Mouse (Mus musculus) MEL (cell line): ENCODE results near the gene Cacnb3. TPM values are rescaled to one million over a fixed set of nuclear protein-coding genes. Genes with fewer than 3 reads are reported as not detected.
"Not testable (repeated sequence)": the region's sequence is repeated elsewhere in the genome, so short reads cannot be mapped to it uniquely, and the experiment has no call there.

Experiments used
- DNase-seq: peaks from one replicate; pipeline ENCODE4 v3.0.0; 2011; ENCODE audit warnings: low read depth, low spot score
- H3K27ac ChIP-seq: 2 replicates; pipeline ENCODE4 v1.5.1; 2012; ENCODE audit warnings: low read depth, mild to moderate bottlenecking, control low read depth, low read length, moderate library complexity; ENCODE audit not compliant: control insufficient read depth
- H3K27me3 ChIP-seq, 2 experiments: fragments of 150-350 bp in 1 of 2; sonication (generic) in 1 of 2; 2 replicates each; pipeline ENCODE4 v1.6.1; 2012; ENCODE audit warnings: low read length in 2 of 2, mild to moderate bottlenecking in 2 of 2, improper control_type of control experiment in 1 of 2, moderate library complexity in 1 of 2; ENCODE audit not compliant: insufficient read depth in 2 of 2, control insufficient read depth in 1 of 2
- H3K36me3 ChIP-seq, 2 experiments: 2 replicates each; pipeline ENCODE4 v1.6.1; 2012 to 2014; ENCODE audit warnings: low read length in 2 of 2, improper control_type of control experiment in 1 of 2, inconsistent platforms in 1 of 2, mild to moderate bottlenecking in 1 of 2; ENCODE audit not compliant: insufficient read depth in 2 of 2, control insufficient read depth in 1 of 2
- H3K4me1 ChIP-seq, 2 experiments: fragments of 150-350 bp in 1 of 2; sonication (generic) in 1 of 2; 2 replicates each; pipeline ENCODE4 v1.6.1; 2012; ENCODE audit warnings: low read length in 2 of 2, improper control_type of control experiment in 1 of 2, mild to moderate bottlenecking in 1 of 2; ENCODE audit not compliant: insufficient read depth in 2 of 2, control insufficient read depth in 1 of 2
- H3K4me3 ChIP-seq, 2 experiments: fragments of 150-350 bp in 1 of 2; sonication (generic) in 1 of 2; 2 replicates each; pipeline ENCODE4 v1.5.1; 2012; ENCODE audit warnings: low read depth in 2 of 2, low read length in 2 of 2, mild to moderate bottlenecking in 2 of 2, moderate library complexity in 2 of 2, control low read depth in 1 of 2, improper control_type of control experiment in 1 of 2; ENCODE audit not compliant: control insufficient read depth in 1 of 2, insufficient read depth in 1 of 2
- H3K79me2 ChIP-seq: 2 replicates; pipeline ENCODE4 v1.6.1; 2012; ENCODE audit warnings: mild to moderate bottlenecking, low read length, moderate library complexity; ENCODE audit not compliant: control insufficient read depth, poor library complexity, insufficient read depth
- H3K9ac ChIP-seq: 2 replicates; pipeline ENCODE4 v1.6.1; 2012; ENCODE audit warnings: low read depth, mild to moderate bottlenecking, control low read depth, low read length, moderate library complexity; ENCODE audit not compliant: control insufficient read depth, poor library complexity, severe bottlenecking
- H3K9me3 ChIP-seq: fragments of 150-350 bp; sonication (generic); replicated peaks from 2 replicates; pipeline ENCODE4 v1.6.1; 2012; ENCODE audit warnings: mild to moderate bottlenecking, low read length, improper control_type of control experiment, moderate library complexity; ENCODE audit not compliant: insufficient read depth
- CHD1 ChIP-seq: IDR thresholded peaks from 2 replicates; pipeline ENCODE4 v1.6.1; 2012; ENCODE audit warnings: low read depth, mild to moderate bottlenecking, inconsistent platforms, low read length, improper control_type of control experiment
- CHD2 ChIP-seq: IDR thresholded peaks from 2 replicates; pipeline ENCODE4 v1.6.1; 2011; ENCODE audit warnings: low read length, improper control_type of control experiment
- CTCF ChIP-seq, 3 experiments: IDR thresholded peaks in 2 of 3; conservative IDR thresholded peaks in 1 of 3; 2 replicates each; pipeline ENCODE4 v1.5.1; 2011 to 2012; ENCODE audit warnings: low read length in 3 of 3, low read depth in 2 of 3, mild to moderate bottlenecking in 2 of 3, improper control_type of control experiment in 1 of 3, inconsistent platforms in 1 of 3, mixed read lengths in 1 of 3, moderate library complexity in 1 of 3; ENCODE audit not compliant: control insufficient read depth in 1 of 3, insufficient read depth in 1 of 3, poor library complexity in 1 of 3, severe bottlenecking in 1 of 3
- E2F4 ChIP-seq: IDR thresholded peaks from 2 replicates; pipeline ENCODE4 v1.6.1; 2011; ENCODE audit warnings: low read depth, low read length, improper control_type of control experiment, borderline replicate concordance
- EP300 ChIP-seq, 2 experiments: IDR thresholded peaks; 2 replicates each; pipeline ENCODE4 v1.6.1; 2011; ENCODE audit warnings: improper control_type of control experiment in 2 of 2, low read length in 2 of 2, low read depth in 1 of 2, mild to moderate bottlenecking in 1 of 2
- GABPA ChIP-seq: IDR thresholded peaks from 2 replicates; pipeline ENCODE4 v1.6.1; 2012; ENCODE audit warnings: low read depth, mild to moderate bottlenecking, inconsistent platforms, low read length, improper control_type of control experiment, moderate library complexity
- GATA1 ChIP-seq: IDR thresholded peaks from 2 replicates; pipeline ENCODE4 v1.6.1; 2011; ENCODE audit warnings: low read depth, low read length, improper control_type of control experiment
- HCFC1 ChIP-seq: IDR thresholded peaks from 2 replicates; pipeline ENCODE4 v1.6.1; 2012; ENCODE audit warnings: low read depth, mild to moderate bottlenecking, inconsistent platforms, low read length, improper control_type of control experiment, moderate library complexity
- JUND ChIP-seq: IDR thresholded peaks from 2 replicates; pipeline ENCODE4 v1.6.1; 2011; ENCODE audit warnings: low read depth, mild to moderate bottlenecking, improper control_type of control experiment, low read length
- KAT2A ChIP-seq: conservative IDR thresholded peaks from 2 replicates; pipeline ENCODE4 v1.6.1; 2012; ENCODE audit warnings: low read depth, low read length, improper control_type of control experiment, inconsistent platforms
- MAFK ChIP-seq: IDR thresholded peaks from 2 replicates; pipeline ENCODE4 v1.6.1; 2011; ENCODE audit warnings: low read depth, mild to moderate bottlenecking, low read length, improper control_type of control experiment, borderline replicate concordance
- MXI1 ChIP-seq: IDR thresholded peaks from 2 replicates; pipeline ENCODE4 v1.6.1; 2011; ENCODE audit warnings: mild to moderate bottlenecking, low read depth, low read length, improper control_type of control experiment
- NELFE ChIP-seq: IDR thresholded peaks from 2 replicates; pipeline ENCODE4 v1.6.1; 2011; ENCODE audit warnings: low read depth, low read length, improper control_type of control experiment
- NRF1 ChIP-seq: IDR thresholded peaks from 2 replicates; pipeline ENCODE4 v1.6.1; 2014; ENCODE audit warnings: low read depth, mild to moderate bottlenecking, inconsistent platforms, low read length, improper control_type of control experiment, moderate library complexity; ENCODE audit not compliant: poor library complexity, insufficient read depth, severe bottlenecking
- POLR2A ChIP-seq, 2 experiments: IDR thresholded peaks; 2 replicates each; pipeline ENCODE4 v1.6.1; 2011 to 2012; ENCODE audit warnings: low read length in 2 of 2, mild to moderate bottlenecking in 2 of 2, control low read depth in 1 of 2, improper control_type of control experiment in 1 of 2, low read depth in 1 of 2, moderate library complexity in 1 of 2; ENCODE audit not compliant: control insufficient read depth in 1 of 2, insufficient read depth in 1 of 2, poor library complexity in 1 of 2
- POLR2AphosphoS5 ChIP-seq: IDR thresholded peaks from 2 replicates; pipeline ENCODE4 v1.6.1; 2012; ENCODE audit warnings: low read depth, borderline replicate concordance, mild to moderate bottlenecking, inconsistent platforms, low read length, moderate library complexity, mixed read lengths
- RAD21 ChIP-seq: IDR thresholded peaks from 2 replicates; pipeline ENCODE4 v1.6.1; 2011; ENCODE audit warnings: mild to moderate bottlenecking, low read depth, low read length, improper control_type of control experiment
- RCOR1 ChIP-seq: IDR thresholded peaks from 2 replicates; pipeline ENCODE4 v1.6.1; 2012; ENCODE audit warnings: low read depth, mild to moderate bottlenecking, inconsistent platforms, low read length, improper control_type of control experiment
- SIN3A ChIP-seq: IDR thresholded peaks from 2 replicates; pipeline ENCODE4 v1.6.1; 2012; ENCODE audit warnings: low read length, improper control_type of control experiment, inconsistent platforms
- TAL1 ChIP-seq: IDR thresholded peaks from 2 replicates; pipeline ENCODE4 v1.6.1; 2012; ENCODE audit warnings: mild to moderate bottlenecking, inconsistent platforms, low read length, moderate library complexity, mixed read lengths
- TBP ChIP-seq: IDR thresholded peaks from 2 replicates; pipeline ENCODE4 v1.8.0; 2011; ENCODE audit warnings: low read depth, low read length, improper control_type of control experiment
- USF1 ChIP-seq: IDR thresholded peaks from 2 replicates; pipeline ENCODE4 v1.6.1; 2014; ENCODE audit warnings: low read depth, mild to moderate bottlenecking, inconsistent platforms, low read length, improper control_type of control experiment, moderate library complexity
- ZKSCAN1 ChIP-seq: IDR thresholded peaks from 2 replicates; pipeline ENCODE4 v1.6.1; 2012; ENCODE audit warnings: low read depth, mild to moderate bottlenecking, inconsistent platforms, low read length, improper control_type of control experiment, moderate library complexity
- ZMIZ1 ChIP-seq: IDR thresholded peaks from 2 replicates; pipeline ENCODE4 v1.6.1; 2012; ENCODE audit warnings: low read depth, mild to moderate bottlenecking, inconsistent platforms, low read length, improper control_type of control experiment, moderate library complexity
- polyA plus RNA-seq, 2 experiments: library from polyadenylated mRNA; stranded (reverse) in 1 of 2; unstranded in 1 of 2; fragments of >175 nt in 1 of 2; fragments of >200 nt in 1 of 2; gene quantifications; 2 replicates each; pipeline versions ENCODE4 v1.2.1 to v1.2.4; 2012; ENCODE audit warnings: low replicate concordance in 2 of 2, low read depth in 1 of 2; ENCODE audit not compliant: insufficient read length in 2 of 2, insufficient read depth in 1 of 2, missing spikeins in 1 of 2
- total RNA-seq: library from RNA; depleted of rRNA; stranded (reverse); fragments of 300-350 nt; gene quantifications from 2 replicates; pipeline ENCODE4 v1.2.3, GENCODE M21; 2012

Gene Cacnb3
- total and polyA plus RNA-seq, 3 experiments, result 1.4 to 8.5 TPM; not detected in 1

- no peaks in the 10 kb centered on the region for H3K79me2 ChIP-seq
- H3K27me3 ChIP-seq, result no peaks in the 10 kb centered on the region
- no peaks in the 10 kb centered on the region for H3K9me3 ChIP-seq
- no peak for DNase-seq
- H3K36me3 ChIP-seq, result peaks cover 0 to 18% of the 10 kb centered on the region in 2 experiments; a peak in 2 of 4 replicates
- no peak overlapping the region for H3K9ac ChIP-seq
- H3K27ac ChIP-seq, result no peak overlapping the region
- no peak for TF ChIP-seq ZKSCAN1
- no peak for TF ChIP-seq E2F4
- no peak for TF ChIP-seq ZMIZ1
- TF ChIP-seq CHD2, result no peak
- TF ChIP-seq HCFC1, result no peak
- TF ChIP-seq NRF1, result no peak
- no peak for TF ChIP-seq POLR2AphosphoS5
- TF ChIP-seq RCOR1, result no peak
- no peak overlapping the region for H3K4me3 ChIP-seq
- peaks cover 14 to 24% of the 10 kb centered on the region in 2 experiments for H3K4me1 ChIP-seq
Measured at GRCm38 (mm10) chr15:98582996-98583395, 47.6 kb upstream of the Cacnb3 start.

DNA sequence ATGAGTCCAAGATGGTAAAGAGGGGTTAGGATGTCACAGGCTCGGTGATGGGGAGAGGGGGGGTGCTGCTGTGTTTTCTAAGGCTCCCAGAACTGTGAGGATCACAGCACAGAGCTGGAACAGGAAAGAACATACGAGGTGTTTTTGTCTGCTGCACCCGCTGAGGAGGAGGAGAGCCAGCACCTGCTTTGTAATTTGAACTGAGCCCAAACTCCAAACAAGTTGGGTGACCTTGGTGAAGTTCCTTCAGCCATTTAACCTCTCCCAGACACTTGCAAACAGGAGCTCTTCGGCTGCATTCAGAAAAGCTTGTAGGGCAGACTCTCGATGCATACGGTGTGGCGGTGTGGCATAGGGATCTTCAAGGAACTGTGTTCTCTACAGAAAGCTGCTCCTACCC lies 45.2 kb upstream of the Cacnb3 start:
- DNase-seq, result no peak
- Histone ChIP-seq H3K79me2 (no peaks in the 10 kb centered on the region), H3K27me3 (no peaks in the 10 kb centered on the region), H3K4me1 (peaks cover 33 to 45% of the 10 kb centered on the region in 2 experiments), H3K9me3 (no peaks in the 10 kb centered on the region), H3K9ac (no peak overlapping the region), H3K36me3 (peaks cover 0 to 39% of the 10 kb centered on the region in 2 experiments; a peak in 3 of 4 replicates), H3K4me3 (no peak overlapping the region), H3K27ac (peak overlapping the region; percentile 17)
- TF ChIP-seq RCOR1, result no peak
- TF ChIP-seq RAD21, result no peak
- no peak for TF ChIP-seq USF1
- TF ChIP-seq SIN3A, result no peak
- no peak for TF ChIP-seq CTCF (IDR thresholded peaks at IDR 0.05 in 2 of 3, conservative IDR thresholded peaks at IDR 0.05 in 1 of 3; ENCODE audit: control insufficient read depth in 1 of 3, insufficient read depth in 1 of 3, low read depth in 2 of 3, low read length in 3 of 3, poor library complexity in 1 of 3, severe bottlenecking in 1 of 3)
- TF ChIP-seq TAL1, result no peak
- TF ChIP-seq TBP, result no peak
- TF ChIP-seq EP300 (IDR thresholded peaks at IDR 0.05; ENCODE audit: low read depth in 1 of 2, low read length in 2 of 2), result no peak
- no peak for TF ChIP-seq MAFK
- no peak for TF ChIP-seq GABPA
- no peak for TF ChIP-seq POLR2A (IDR thresholded peaks at IDR 0.05; ENCODE audit: control insufficient read depth in 1 of 2, insufficient read depth in 1 of 2, low read depth in 1 of 2, low read length in 2 of 2, poor library complexity in 1 of 2)
- TF ChIP-seq JUND, result no peak
- TF ChIP-seq CHD2, result no peak
- TF ChIP-seq NELFE, result no peak
- no peak for TF ChIP-seq KAT2A
- TF ChIP-seq CHD1, result no peak
- no peak for TF ChIP-seq GATA1
- TF ChIP-seq MXI1, result no peak

GRCm38 (mm10) chr15:98586141-98586540 lies 44.5 kb upstream of the Cacnb3 start:
- not testable (repeated sequence) for H3K4me3 ChIP-seq, H3K27me3 ChIP-seq, H3K9ac ChIP-seq, H3K9me3 ChIP-seq, H3K79me2 ChIP-seq
- DNase-seq, result peak; percentile 49
- Histone ChIP-seq H3K4me1 (peaks cover 40 to 51% of the 10 kb centered on the region in 2 experiments), H3K27ac (peak overlapping the region; percentile 17; the same call in 1 of the 2 replicates), H3K36me3 (peaks cover 1 to 42% of the 10 kb centered on the region in 2 experiments; a peak in 3 of 4 replicates)
